Mouse (Mus musculus): ENCODE measurements around the gene Osbpl2. TPM values are rescaled to one million over a fixed set of nuclear protein-coding genes. Genes with fewer than 3 reads are reported as not detected.

The Osbpl2 gene
- total RNA-seq, 2 experiments from 2014 or later, result 43.9 to 47.8 TPM

DNA sequence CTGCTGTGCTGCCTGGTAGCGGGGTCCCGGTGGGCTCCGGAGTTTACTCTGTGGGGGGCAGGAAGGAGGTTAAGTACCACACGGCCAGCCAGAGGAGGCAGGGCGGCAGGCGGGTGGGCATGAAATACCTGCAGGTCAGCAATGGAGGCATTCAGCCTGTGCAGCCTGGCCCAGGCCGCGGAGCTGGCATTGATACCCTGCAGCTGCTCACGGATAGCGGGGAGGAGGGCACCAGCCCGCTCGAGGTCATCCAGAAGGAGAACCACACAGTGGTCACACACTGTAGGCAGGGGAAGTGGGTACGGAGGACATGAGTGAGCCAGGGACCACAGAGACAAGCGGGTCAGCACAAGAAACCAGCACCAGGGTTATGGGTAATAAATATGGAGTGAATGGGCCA is 66.6 kb downstream of the Osbpl2 start:
- intact Hi-C loops (cut with DNase I), result loop anchor here (2.0 kb wide), 1 partner anchor 65 kb away; no protein-coding TSS in a partner anchor

DNA sequence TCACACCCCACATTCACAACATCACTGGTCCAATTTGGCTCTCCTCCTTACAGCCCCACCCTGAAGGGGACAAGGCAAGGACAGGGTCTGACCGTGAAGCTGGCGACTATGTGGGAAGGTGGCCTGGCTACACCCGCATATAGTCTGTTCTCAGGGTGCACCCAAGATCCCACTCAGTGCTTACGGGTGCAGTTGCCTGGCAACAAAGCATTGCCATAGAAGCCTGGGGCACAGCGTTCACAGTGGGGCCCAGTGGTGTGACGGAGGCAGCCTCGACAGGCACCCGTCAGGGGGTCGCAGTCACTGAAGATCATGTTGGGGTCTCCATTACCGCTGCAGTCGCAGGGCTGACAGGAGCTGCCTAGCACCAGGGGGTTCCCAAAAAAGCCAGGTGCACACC is 68.3 kb downstream of the Osbpl2 start:
- DNase-seq (ENCODE audit: low spot score in 2 of 2), result peak in 1 of 2 experiments; percentile 24
- intact Hi-C loops (cut with DNase I), result no loop called here

More for the DNA sequence above, 66.6 kb downstream of the Osbpl2 start:
- DNase-seq (ENCODE audit: low spot score in 2 of 2), result no peak

DNA sequence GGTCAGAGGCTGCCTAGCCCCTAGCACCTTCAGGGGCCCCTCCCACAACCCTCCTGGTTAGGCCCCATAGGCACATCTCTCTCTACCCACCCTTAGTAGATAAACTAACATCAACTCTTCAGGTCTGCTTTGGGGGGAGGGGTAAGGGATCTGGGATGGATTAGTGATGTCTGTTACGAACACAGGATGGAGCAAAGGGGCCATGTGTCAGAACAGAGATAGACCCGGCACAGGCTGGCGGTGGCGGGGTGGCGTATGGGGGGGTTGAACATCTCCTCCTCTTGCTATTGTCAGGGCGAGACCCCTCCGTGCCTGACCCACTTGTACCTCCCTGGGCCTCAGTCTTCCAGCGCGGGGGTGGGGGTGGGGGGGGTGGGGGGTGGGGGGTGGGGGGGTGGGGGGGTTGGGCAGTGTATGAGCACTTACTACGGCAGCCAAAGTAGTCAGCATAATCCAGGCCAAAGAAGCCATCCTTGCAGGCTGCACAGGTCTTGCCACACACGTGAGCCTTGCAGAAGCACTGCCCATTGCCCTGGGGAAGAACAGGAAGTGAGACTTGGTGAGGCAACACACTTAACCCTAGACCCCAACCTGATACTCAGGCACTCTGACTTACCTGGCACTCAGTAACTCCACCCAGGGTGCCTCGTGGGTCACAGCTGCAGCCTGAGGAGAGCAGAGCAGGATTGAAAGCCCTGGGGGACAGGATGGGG is 77.7 kb downstream of the Osbpl2 start:
- DNase-seq (ENCODE audit: low spot score in 2 of 2), result no peak
- intact Hi-C loops (cut with DNase I), result no loop called here

DNA sequence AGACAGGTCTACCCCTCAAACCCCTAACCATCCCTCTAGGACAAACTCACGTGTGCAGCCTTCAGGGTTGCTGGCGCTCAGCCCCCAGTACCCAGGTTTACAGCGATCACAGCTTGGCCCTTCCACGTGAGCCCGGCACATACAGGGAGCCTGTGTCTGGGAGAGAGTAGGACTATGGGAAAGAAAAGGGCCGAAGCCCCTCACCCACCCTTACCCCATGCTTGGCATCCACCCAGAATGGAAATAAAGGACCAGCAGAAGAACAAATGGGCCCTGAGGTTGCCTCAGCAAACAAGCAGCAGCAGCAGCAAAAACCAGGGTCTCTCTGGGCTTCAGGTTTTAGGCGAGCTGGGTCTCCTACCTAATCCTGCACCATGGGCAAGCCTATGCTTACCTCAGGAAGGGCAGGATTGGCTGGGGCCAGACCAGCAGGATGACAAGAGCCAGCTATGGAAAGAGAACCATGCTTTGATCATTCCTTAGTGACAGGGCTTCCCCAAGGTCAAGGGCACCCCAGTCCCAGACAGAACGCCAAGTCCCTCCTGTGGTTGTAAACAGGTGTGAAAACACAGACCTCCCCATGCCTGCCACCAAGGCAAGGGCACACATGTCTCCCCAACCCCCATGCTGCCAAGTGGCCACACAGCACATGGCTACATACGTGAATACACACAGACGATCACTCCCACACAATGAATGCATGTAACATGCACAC is 78.4 kb downstream of the Osbpl2 start:
- intact Hi-C loops (cut with DNase I), result no loop called here
- DNase-seq (ENCODE audit: low spot score in 2 of 2), result no peak

DNA sequence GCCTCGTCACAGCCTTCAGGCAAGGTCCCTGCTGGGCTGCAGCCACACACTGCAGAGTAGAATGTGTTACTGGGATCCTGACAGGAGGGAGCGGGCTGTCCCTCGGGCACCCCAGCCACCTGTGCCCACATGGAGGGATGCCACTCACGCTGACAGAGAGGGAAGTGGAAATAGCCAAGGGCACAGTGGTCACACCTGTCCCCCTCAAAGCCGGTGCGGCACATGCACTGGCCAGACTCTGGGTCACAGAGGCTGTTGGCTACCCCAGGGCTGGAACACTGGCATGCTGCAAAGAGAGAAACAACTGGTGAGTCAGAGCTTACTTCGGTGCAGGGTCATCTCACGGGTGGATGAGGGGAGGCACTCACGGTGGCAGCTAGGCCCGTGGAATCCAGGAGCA is 79.7 kb downstream of the Osbpl2 start:
- intact Hi-C loops (cut with DNase I), result no loop called here
- DNase-seq (ENCODE audit: low spot score in 2 of 2), result no peak

DNA sequence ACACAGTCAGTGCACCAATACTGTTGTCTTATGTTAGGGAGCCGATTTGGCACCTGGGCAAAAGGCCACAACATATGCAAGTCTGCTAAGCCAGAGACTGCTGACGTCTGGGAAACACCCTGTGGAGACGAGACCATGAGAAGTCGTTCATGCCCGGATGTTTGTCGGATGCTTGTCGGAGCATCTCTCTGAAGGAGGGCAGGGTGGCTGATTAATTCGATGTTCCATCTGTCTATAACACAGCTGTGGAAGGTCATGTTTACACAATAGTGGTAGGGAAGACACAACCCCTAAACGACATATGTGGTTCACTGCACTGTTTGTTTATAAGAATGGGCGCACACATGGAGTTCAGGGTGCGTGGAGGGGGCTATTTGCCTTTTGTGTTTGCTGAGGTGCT is 81.6 kb downstream of the Osbpl2 start:
- no peak for DNase-seq (ENCODE audit: low spot score in 2 of 2)
- intact Hi-C loops (cut with DNase I), result loop anchor here (10.0 kb wide), 1 partner anchor 144 kb away; no protein-coding TSS in a partner anchor

DNA sequence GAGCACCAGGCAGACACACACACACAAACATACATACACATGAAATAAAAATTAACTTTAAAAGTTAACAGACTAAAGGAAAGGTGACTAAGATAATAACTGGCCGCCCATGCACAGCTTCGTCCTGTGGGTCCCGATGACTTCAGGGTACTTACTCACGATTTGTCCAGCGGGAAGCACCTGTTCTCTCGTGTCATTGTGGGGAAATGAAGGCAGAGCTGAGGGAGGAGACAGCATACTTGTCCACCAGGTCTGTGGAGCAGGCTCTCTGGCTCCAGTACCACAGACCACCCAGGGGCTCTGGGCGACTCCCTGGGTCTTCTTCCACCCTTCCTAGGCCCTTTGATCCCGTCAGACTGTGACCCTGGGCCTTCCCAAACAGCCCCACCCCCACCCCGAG is 82.2 kb downstream of the Osbpl2 start:
- no peak for DNase-seq (ENCODE audit: low spot score in 2 of 2)
- intact Hi-C loops (cut with DNase I), result loop anchor here (10.0 kb wide), 1 partner anchor 143 kb away; no protein-coding TSS in a partner anchor

DNA sequence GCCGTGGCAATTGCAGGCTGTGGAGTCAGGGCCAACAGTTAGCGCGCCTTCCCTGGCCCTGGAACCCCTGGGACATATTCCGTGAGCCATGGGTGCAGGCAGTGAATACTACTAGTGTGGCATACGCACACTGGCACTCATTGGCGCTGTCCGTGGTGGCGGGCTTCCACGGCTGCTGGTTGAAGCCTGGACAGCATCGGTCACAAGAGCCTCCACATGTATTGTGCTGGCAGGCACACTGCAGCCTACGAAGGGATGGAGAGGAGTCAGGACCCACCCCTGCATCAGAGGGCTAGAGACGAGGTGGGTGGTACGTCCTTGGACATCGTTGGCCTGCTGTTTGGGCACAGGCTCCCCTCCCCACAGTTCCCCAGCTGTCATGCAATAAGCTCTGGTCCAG is 83.2 kb downstream of the Osbpl2 start:
- no peak for DNase-seq (ENCODE audit: low spot score in 2 of 2)
- intact Hi-C loops (cut with DNase I), result loop anchor here (10.0 kb wide), 1 partner anchor 143 kb away; no protein-coding TSS in a partner anchor

DNA sequence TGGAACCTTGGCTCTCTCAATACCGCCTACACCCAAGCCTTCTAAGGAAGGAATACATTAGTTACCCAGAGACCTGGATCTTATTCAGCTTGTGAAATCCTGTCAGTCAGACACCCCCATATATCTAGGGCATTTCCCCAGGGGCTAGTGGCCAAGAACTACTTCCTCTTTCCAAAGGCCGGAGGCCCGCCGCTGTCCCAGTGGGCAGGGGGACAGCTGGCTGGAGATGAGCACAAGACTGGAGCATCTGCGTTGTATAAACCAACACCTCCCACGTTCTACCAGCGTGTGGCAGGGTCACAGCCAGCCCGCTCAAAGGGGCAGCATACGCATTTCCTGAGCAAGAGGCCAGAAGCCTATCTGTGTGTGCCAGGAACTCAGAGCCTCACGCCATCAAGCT is 83.7 kb downstream of the Osbpl2 start:
- intact Hi-C loops (cut with DNase I), result loop anchor here (10.0 kb wide), 1 partner anchor 142 kb away; no protein-coding TSS in a partner anchor
- peak in 1 of 2 experiments; percentile 28 for DNase-seq (ENCODE audit: low spot score in 2 of 2)

DNA sequence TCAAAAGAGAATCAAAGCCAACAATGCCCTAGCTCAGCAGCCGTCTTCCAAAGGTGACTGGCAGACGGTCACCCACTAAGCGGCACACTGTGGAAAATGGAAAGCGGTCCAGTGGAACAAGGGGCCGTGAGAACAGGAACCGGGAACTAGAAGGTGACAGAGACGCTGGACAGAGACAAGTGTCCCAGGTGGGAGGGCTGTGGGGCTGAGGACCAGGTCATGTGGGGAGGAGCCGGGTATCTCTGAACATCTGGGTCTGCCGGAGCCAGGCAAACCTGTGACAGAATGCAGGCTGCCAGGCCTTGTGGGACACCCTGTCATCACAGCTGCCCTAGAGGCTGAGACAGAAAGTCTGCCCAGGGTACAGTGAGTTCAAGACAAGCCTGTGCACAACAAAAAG is 85.4 kb downstream of the Osbpl2 start:
- no peak for DNase-seq (ENCODE audit: low spot score in 2 of 2)
- intact Hi-C loops (cut with DNase I), result loop anchor here (10.0 kb wide), 1 partner anchor 140 kb away; no protein-coding TSS in a partner anchor

DNA sequence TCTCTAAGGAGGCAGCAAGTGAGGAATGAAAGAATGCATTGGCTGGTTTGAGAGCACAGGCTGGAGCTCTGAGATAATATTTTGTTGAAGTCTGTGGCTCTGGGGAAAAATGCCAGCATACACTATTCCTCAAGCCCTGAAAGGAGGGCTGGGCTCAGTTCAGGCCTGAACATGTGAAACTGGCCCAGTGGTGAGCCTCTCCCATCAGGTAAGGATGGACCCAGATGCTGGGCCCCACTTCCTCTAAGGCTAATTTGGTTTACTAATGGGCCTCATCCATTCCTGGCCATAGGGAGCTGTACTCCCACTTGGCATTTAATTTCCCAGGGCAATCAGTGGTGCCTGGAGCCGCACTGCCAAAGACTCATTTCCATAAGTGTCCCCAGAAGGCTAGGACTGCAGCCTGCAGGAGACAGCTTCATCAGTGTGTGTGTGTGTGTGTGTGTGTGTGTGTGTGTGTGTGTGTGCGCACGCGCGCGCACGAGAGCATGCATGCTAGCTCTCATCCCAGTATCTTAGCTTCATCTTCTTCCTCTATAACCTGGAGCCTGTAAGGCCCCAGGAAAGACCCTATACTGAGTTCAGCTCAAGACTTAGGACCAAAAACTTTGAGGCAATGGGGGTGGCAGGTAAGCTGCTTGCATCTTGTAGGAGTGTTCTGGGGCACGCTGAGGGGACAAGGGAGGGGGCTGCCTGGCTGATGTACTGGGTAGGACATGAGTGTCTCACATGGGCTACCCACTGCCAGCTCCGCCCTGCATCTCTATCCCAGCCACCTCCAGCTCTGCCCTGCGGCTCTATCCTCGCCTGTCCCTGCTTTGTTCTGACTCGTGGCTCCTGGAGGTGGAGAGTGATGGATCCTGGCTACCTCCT is 86.2 kb downstream of the Osbpl2 start:
- intact Hi-C loops (cut with DNase I), result loop anchor here (10.0 kb wide), 1 partner anchor 139 kb away; no protein-coding TSS in a partner anchor
- DNase-seq (ENCODE audit: low spot score in 2 of 2), result no peak

DNA sequence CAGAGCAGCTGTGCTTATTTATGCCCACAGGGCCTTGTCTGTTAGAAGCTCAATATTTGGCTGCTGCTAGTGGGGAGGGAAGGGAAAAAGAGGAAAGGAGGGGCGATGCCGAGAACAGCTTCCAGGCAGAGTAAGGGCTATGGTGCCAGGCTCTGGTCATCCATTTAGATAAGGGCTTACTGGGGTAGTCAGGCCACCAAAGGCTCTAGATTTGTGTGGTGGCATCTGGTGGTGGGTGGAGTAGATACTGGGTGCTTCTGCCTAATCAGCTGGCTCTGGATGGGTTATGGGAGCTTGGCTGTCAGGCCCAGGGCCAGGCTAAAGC is 86.8 kb downstream of the Osbpl2 start:
- peak in 1 of 2 experiments; percentile 23 for DNase-seq (ENCODE audit: low spot score in 2 of 2)
- intact Hi-C loops (cut with DNase I), result loop anchor here (10.0 kb wide), 1 partner anchor 139 kb away; no protein-coding TSS in a partner anchor

DNA sequence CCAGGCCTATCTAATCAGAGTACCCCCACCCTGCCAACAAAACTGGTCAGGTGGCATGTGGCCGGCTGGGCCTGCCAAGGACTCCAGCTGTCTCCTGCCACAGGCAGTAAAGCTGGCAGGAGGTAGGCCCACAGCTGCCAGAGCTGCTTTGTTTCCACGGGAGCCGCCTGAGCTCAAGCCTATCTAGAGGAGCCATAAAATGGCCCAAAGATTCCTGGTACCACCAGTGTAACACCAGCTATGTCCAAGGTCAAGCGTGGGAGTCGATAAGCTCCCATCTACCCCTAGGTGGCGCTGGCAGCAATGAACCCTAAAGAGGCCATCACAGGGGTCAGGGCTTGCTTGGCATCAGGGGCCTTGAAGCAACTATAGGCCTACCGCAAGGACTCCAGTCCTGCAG is 88.7 kb downstream of the Osbpl2 start:
- DNase-seq (ENCODE audit: low spot score in 2 of 2), result no peak
- intact Hi-C loops (cut with DNase I), result loop anchor here (1.0 to 10.0 kb wide), 2 partner anchors 43 to 137 kb away; no protein-coding TSS in a partner anchor

DNA sequence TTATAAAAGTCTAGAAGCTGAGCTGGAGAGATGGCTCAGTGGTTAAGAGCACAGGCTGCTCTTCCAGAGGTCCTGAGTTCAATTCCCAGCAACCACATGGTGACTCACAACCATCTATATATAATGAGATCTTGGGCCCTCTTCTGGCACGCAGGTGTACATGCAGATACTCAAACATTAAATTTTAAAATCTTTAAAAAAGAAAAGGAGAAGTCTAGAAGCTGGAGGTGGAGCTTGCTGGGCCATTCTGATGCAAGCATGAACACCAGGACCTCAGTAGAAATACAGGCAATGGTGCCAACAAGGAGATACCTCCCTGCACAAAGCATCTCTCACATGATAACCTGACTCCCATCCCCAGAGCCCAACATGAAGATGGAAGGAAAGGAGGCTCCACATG is 89.9 kb downstream of the Osbpl2 start:
- intact Hi-C loops (cut with DNase I), result loop anchor here (1.0 to 10.0 kb wide), 2 partner anchors 42 to 136 kb away; no protein-coding TSS in a partner anchor
- DNase-seq (ENCODE audit: low spot score in 2 of 2), result no peak

DNA sequence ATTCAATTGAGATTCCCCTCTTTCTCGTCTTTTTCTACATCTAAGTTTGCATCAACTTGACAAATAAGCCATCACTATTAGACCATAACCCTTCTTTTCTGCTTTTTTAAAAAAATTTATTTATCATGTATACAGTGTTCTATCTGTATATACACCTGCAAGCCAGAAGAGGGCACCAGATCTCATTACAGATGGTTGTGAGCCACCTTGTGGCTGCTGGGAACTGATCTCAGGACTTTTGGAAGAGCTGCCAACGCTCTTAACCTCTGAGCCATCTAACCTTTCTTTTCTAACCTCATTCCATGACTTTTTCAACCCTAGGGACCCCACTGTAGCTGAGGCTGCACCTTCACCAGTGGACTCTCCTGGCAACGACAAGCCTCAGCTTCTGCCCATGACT is 93.1 kb downstream of the Osbpl2 start:
- no peak for DNase-seq (ENCODE audit: low spot score in 2 of 2)
- intact Hi-C loops (cut with DNase I), result no loop called here

Small RNA genes within 50 kb of the gene (microRNA-seq; reads per million reads assigned to microRNA genes)
- 0 to 0.50 reads per million in 2 experiments for gene Mir7005

Other genes starting within 250 kb of the Osbpl2 start
- 10 to 100 TPM; 17.7 to 18.9 TPM for gene Taf4, start 142.7 kb upstream of the Osbpl2 start, total RNA-seq (2021)
- gene Lsm14b, start 94.3 kb upstream of the Osbpl2 start, total RNA-seq (2021), result 100 to 1,000 TPM; 116 to 118 TPM
- gene Psma7, start 76.9 kb upstream of the Osbpl2 start, total RNA-seq (2021), result 100 to 1,000 TPM; 164 to 168 TPM
- 10 to 100 TPM; 34.8 to 36.0 TPM for gene Ss18l1, start 76.8 kb upstream of the Osbpl2 start, total RNA-seq (2021)
- 10 to 100 TPM; 14.9 to 19.2 TPM for gene Mtg2, start 48.7 kb upstream of the Osbpl2 start, total RNA-seq (2021)
- gene Hrh3, start 14.8 kb upstream of the Osbpl2 start, total RNA-seq (2021), result 10 to 100 TPM; 74.4 to 96.9 TPM
- gene Adrm1, start 52.2 kb downstream of the Osbpl2 start, total RNA-seq (2021), result 100 to 1,000 TPM in 1 of 2 experiments, 10 to 100 TPM in 1; 91.6 to 103 TPM
- 1 to 10 TPM; 6.0 to 6.7 TPM for gene Lama5, start 106.6 kb downstream of the Osbpl2 start, total RNA-seq (2021)
- 100 to 1,000 TPM; 648 to 660 TPM for gene Rps21, start 138.1 kb downstream of the Osbpl2 start, total RNA-seq (2021)
- gene Cables2, start 154.2 kb downstream of the Osbpl2 start, total RNA-seq (2021), result 10 to 100 TPM; 23.9 to 30.4 TPM
- not detected for gene Rbbp8nl, start 170.6 kb downstream of the Osbpl2 start, total RNA-seq (2021)
- gene Gata5, start 215.4 kb downstream of the Osbpl2 start, total RNA-seq (2021), result not detected